ENCODE assay signal across 13 mouse cellular contexts in the genomic region with DNA sequence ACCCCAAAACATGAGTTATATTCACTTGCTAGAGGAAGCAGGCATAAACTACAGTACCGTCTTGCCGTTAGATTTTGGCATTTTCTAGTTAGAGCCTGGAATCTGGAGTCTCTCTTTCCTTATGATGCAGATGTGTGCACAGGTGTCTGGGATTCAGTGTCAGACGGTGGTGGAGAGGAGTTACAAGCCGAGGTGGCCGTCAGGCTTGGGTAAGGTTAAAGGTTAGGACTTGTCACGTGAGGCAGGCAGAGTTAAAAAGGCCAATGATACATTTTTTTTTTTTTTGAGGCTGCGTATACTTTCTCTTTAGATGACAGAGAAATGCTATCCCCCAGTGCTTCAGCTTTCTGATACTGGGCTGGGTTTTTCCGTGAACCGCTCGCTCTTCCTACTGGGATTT. TPM values are rescaled to one million over a fixed set of nuclear protein-coding genes. Genes with fewer than 3 reads are reported as not detected.
A peak's percentile ranks its signal among the peaks of the same experiment; 100 is the strongest.
DNase-seq lines count a peak whose midpoint lies in the region; ATAC-seq and TF ChIP-seq lines count a peak whose summit lies in the region.
"Had no signal": no experiment of that assay in that cellular context is flagged by ENCODE, and none has a peak within 500 bp of the region (broad histone marks: within the 10 kb centered on the region; RNA-seq: fewer than 3 reads in every experiment).

No protein-coding gene starts in this region.

- no peak overlapping the region for H3K4me3 ChIP-seq in liver, adult 2 months (ENCODE audit: insufficient read depth, low read depth, low read length)
- H3K4me3 ChIP-seq in liver, embryonic 11.5 days (ENCODE audit: low read depth, low read length) = no peak overlapping the region
- peak overlapping the region; percentile 99 for H3K4me3 ChIP-seq in forebrain, postnatal 0 days (ENCODE audit: low read depth, low read length)
- H3K4me3 ChIP-seq in neural tube, embryonic 14.5 days (ENCODE audit: low read depth, low read length) = peak overlapping the region; percentile 98
- H3K4me3 ChIP-seq in stomach, postnatal 0 days (ENCODE audit: low read depth, low read length) = no peak overlapping the region
- H3K4me3 ChIP-seq: limb, embryonic 13.5 days; megakaryocyte, embryonic 14.5 days had no signal

- WGBS in liver, adult 2 months = 39% methylated on average over 10 of the region's 10 CpGs
- WGBS in liver, embryonic 11.5 days = 70% methylated on average over 10 of the region's 10 CpGs
- WGBS in forebrain, postnatal 0 days = 43% methylated on average over 10 of the region's 10 CpGs
- WGBS in neural tube, embryonic 14.5 days = 61% methylated on average over 10 of the region's 10 CpGs
- WGBS in stomach, postnatal 0 days = 63% methylated on average over 10 of the region's 10 CpGs

- no peak for ATAC-seq in liver, embryonic 11.5 days (replicated peaks; ENCODE audit: low FRiP score)
- no peak for ATAC-seq in forebrain, postnatal 0 days
- no peak for ATAC-seq in neural tube, embryonic 14.5 days (ENCODE audit: low read depth)
- ATAC-seq in stomach, postnatal 0 days (ENCODE audit: low FRiP score, low TSS enrichment) = no peak

- peaks cover 54% of the 10 kb centered on the region for H3K79me2 ChIP-seq in liver, adult 2 months (ENCODE audit: control insufficient read depth, insufficient read depth, low read length)

- peaks cover 42% of the 10 kb centered on the region for H3K4me1 ChIP-seq in liver, adult 2 months (ENCODE audit: control insufficient read depth, insufficient read depth, low read length)
- H3K4me1 ChIP-seq in liver, embryonic 11.5 days (replicated peaks; ENCODE audit: control insufficient read depth, insufficient read depth, low read length) = no peaks in the 10 kb centered on the region
- peaks cover 35% of the 10 kb centered on the region for H3K4me1 ChIP-seq in forebrain, postnatal 0 days (ENCODE audit: insufficient read depth)
- H3K4me1 ChIP-seq in neural tube, embryonic 14.5 days (ENCODE audit: control insufficient read depth, insufficient read depth, low read length) = peaks cover 54% of the 10 kb centered on the region
- peaks cover 15% of the 10 kb centered on the region; the same call in 1 of the 2 replicates for H3K4me1 ChIP-seq in stomach, postnatal 0 days (replicated peaks; ENCODE audit: control insufficient read depth, insufficient read depth)
- H3K4me1 ChIP-seq: megakaryocyte, embryonic 14.5 days had no signal

- intact Hi-C loops in gastrocnemius, postnatal 14 days (cut with DNase I; ENCODE audit: low total_unique reads) = loop anchor here (2.0 kb wide), 1 partner anchor 32 kb away; no protein-coding TSS in a partner anchor
- intact Hi-C loops in heart, postnatal 10 days (cut with DNase I) = no loop called here

- TF ChIP-seq CTCF in liver, adult 2 months (IDR thresholded peaks at IDR 0.05; ENCODE audit: low read depth, low read length) = no peak
- TF ChIP-seq CTCF in forebrain, postnatal 0 days (IDR thresholded peaks at IDR 0.05; ENCODE audit: low read depth) = no peak
- TF ChIP-seq CTCF in stomach, postnatal 0 days (IDR thresholded peaks at IDR 0.05; ENCODE audit: low read depth) = no peak

- no peak overlapping the region for H3K27ac ChIP-seq in liver, adult 2 months (replicated peaks; ENCODE audit: insufficient read depth, low read depth, low read length)
- H3K27ac ChIP-seq in liver, embryonic 11.5 days (ENCODE audit: low read depth, low read length) = no peak overlapping the region
- H3K27ac ChIP-seq in forebrain, postnatal 0 days (ENCODE audit: low read depth, low read length) = 0 out of 2 replicates have a peak overlapping the region, but pooled peaks have one; percentile 92
- H3K27ac ChIP-seq in neural tube, embryonic 14.5 days (ENCODE audit: low read depth, low read length) = 0 out of 2 replicates have a peak overlapping the region, but pooled peaks have one; percentile 40
- H3K27ac ChIP-seq in stomach, postnatal 0 days (replicated peaks) = no peak overlapping the region
- H3K27ac ChIP-seq: limb, embryonic 13.5 days had no signal

- no peaks in the 10 kb centered on the region for H3K27me3 ChIP-seq in liver, adult 2 months (ENCODE audit: control insufficient read depth, insufficient read depth, low read length)
- peaks cover 62% of the 10 kb centered on the region for H3K27me3 ChIP-seq in liver, embryonic 11.5 days (replicated peaks; ENCODE audit: control insufficient read depth, insufficient read depth, low read length)
- H3K27me3 ChIP-seq in forebrain, postnatal 0 days (ENCODE audit: insufficient read depth, low read length) = no peaks in the 10 kb centered on the region
- no peaks in the 10 kb centered on the region for H3K27me3 ChIP-seq in neural tube, embryonic 14.5 days (ENCODE audit: control insufficient read depth, insufficient read depth, low read length)
- H3K27me3 ChIP-seq in stomach, postnatal 0 days (ENCODE audit: control insufficient read depth, insufficient read depth, low read length) = no peaks in the 10 kb centered on the region

- H3K36me3 ChIP-seq in liver, adult 2 months (ENCODE audit: control insufficient read depth, insufficient read depth, low read length) = no peaks in the 10 kb centered on the region
- no peaks in the 10 kb centered on the region for H3K36me3 ChIP-seq in liver, embryonic 11.5 days (ENCODE audit: control insufficient read depth, insufficient read depth, low read length)
- H3K36me3 ChIP-seq in forebrain, postnatal 0 days (ENCODE audit: insufficient read depth) = 0 out of 2 replicates have a peak, but pooled peaks cover 4% of the 10 kb centered on the region
- H3K36me3 ChIP-seq in neural tube, embryonic 14.5 days (ENCODE audit: control insufficient read depth, insufficient read depth, low read length) = 0 out of 2 replicates have a peak, but pooled peaks cover 5% of the 10 kb centered on the region
- H3K36me3 ChIP-seq in stomach, postnatal 0 days (ENCODE audit: control insufficient read depth, insufficient read depth, low read length) = no peaks in the 10 kb centered on the region

- TF ChIP-seq POLR2A in liver, adult 2 months (IDR thresholded peaks at IDR 0.05; ENCODE audit: extremely low read depth, insufficient read depth, low read length) = no peak

- peak; percentile 1 for DNase-seq in gastrocnemius, postnatal 14 days
- no peak for DNase-seq in gastrocnemius, postnatal 4 days (ENCODE audit: low spot score in 2 of 2)
- peak; percentile 69 for DNase-seq in liver, adult 2 months (ENCODE audit: extremely low read depth, low read depth, low spot score)
- no peak for DNase-seq in liver, embryonic 11.5 days (ENCODE audit: low spot score)
- DNase-seq in forebrain, postnatal 0 days = no peak
- DNase-seq in heart, postnatal 10 days = no peak
- DNase-seq in stomach, postnatal 0 days (ENCODE audit: low spot score) = no peak
- DNase-seq: lung, embryonic 14.5 days; thymus, postnatal 4 days had no signal

- no peak overlapping the region for H3K4me2 ChIP-seq in liver, embryonic 11.5 days
- H3K4me2 ChIP-seq in forebrain, postnatal 0 days (ENCODE audit: low read depth) = peak overlapping the region; percentile 91
- H3K4me2 ChIP-seq in neural tube, embryonic 14.5 days (ENCODE audit: low read depth, low read length) = peak overlapping the region; percentile 87
- H3K4me2 ChIP-seq in stomach, postnatal 0 days (replicated peaks; ENCODE audit: low read depth) = no peak overlapping the region
- H3K4me2 ChIP-seq: limb, embryonic 13.5 days; lung, embryonic 14.5 days had no signal

- H3K9me3 ChIP-seq in liver, embryonic 11.5 days (ENCODE audit: control insufficient read depth, low read length) = no peaks in the 10 kb centered on the region
- H3K9me3 ChIP-seq in forebrain, postnatal 0 days (ENCODE audit: low read length) = no peaks in the 10 kb centered on the region
- H3K9me3 ChIP-seq in neural tube, embryonic 14.5 days (ENCODE audit: control insufficient read depth, low read length) = no peaks in the 10 kb centered on the region
- H3K9me3 ChIP-seq in stomach, postnatal 0 days (ENCODE audit: control insufficient read depth, low read length) = no peaks in the 10 kb centered on the region
- H3K9me3 ChIP-seq: limb, embryonic 13.5 days; megakaryocyte, embryonic 14.5 days had no signal

- no peak for TF ChIP-seq EP300 in stomach, postnatal 0 days (optimal IDR thresholded peaks at IDR 0.05)

- no peak overlapping the region for H3K9ac ChIP-seq in liver, adult 2 months (ENCODE audit: low read depth, low read length)
- no peak overlapping the region for H3K9ac ChIP-seq in liver, embryonic 11.5 days (ENCODE audit: low read depth, low read length)
- H3K9ac ChIP-seq in forebrain, postnatal 0 days = peak overlapping the region; percentile 75
- H3K9ac ChIP-seq in neural tube, embryonic 14.5 days (replicated peaks; ENCODE audit: low read depth, low read length) = peak overlapping the region; percentile 37; the same call in 1 of the 2 replicates
- H3K9ac ChIP-seq in stomach, postnatal 0 days (ENCODE audit: low read length) = no peak overlapping the region
- H3K9ac ChIP-seq: limb, embryonic 13.5 days; lung, embryonic 14.5 days had no signal

RNA-seq across cellular contexts. Expression of gene Ppara, which starts 57.9 kb away (rescaled TPM):
- 10 to 100 TPM in 1 of 2 experiments, 1 to 10 TPM in 1; 6.3 to 16.3 TPM for total RNA-seq in gastrocnemius, postnatal 14 days (2021)
- 1 to 10 TPM; 6.9 to 9.3 TPM for total RNA-seq in gastrocnemius, postnatal 4 days (2021)
- 184 and 206 TPM in 2 replicates for total RNA-seq in liver, adult 2 months (2014; rRNA removed)
- polyA plus RNA-seq in liver, adult 2 months (2012; rRNA removed) = 36.2 and 39.8 TPM in 2 replicates
- 2.5 and 3.4 TPM in 2 replicates for polyA plus RNA-seq in liver, embryonic 11.5 days (2014; fragmentation: Nextera tagmentation; extraction: Ambion mirVana)
- total RNA-seq in forebrain, postnatal 0 days (2014; rRNA removed) = 0.92 and 1.7 TPM in 2 replicates
- polyA plus RNA-seq in forebrain, postnatal 0 days (2015; fragmentation: Nextera tagmentation; extraction: Ambion mirVana) = 1.9 and 2.0 TPM in 2 replicates
- 0.75 and 1.3 TPM in 2 replicates for polyA plus RNA-seq in neural tube, embryonic 14.5 days (2014; fragmentation: Nextera tagmentation; extraction: Ambion mirVana)
- total RNA-seq in heart, postnatal 10 days (2021) = 10 to 100 TPM; 39.2 to 52.4 TPM
- polyA plus RNA-seq in stomach, postnatal 0 days (2015; fragmentation: Nextera tagmentation; extraction: Ambion mirVana) = 16.8 and 18.8 TPM in 2 replicates
- total RNA-seq: neutrophil, adult 5-6 weeks had no signal

Comparison
In these comparisons a context has a peak if more than half of its experiments do, and no peak if none do; other contexts are left out.
1. DNase-seq: peak in gastrocnemius, postnatal 14 days (single experiment) and liver, adult 2 months (single experiment); none in gastrocnemius, postnatal 4 days (0 of 2), liver, embryonic 11.5 days (single experiment), forebrain, postnatal 0 days (single experiment), heart, postnatal 10 days (0 of 2) and stomach, postnatal 0 days (single experiment).
2. H3K27ac ChIP-seq: peak in forebrain, postnatal 0 days (single experiment) and neural tube, embryonic 14.5 days (single experiment); none in liver, adult 2 months (single experiment), liver, embryonic 11.5 days (single experiment) and stomach, postnatal 0 days (single experiment).
3. H3K4me3 ChIP-seq: peak in forebrain, postnatal 0 days (single experiment) and neural tube, embryonic 14.5 days (single experiment); none in liver, adult 2 months (single experiment), liver, embryonic 11.5 days (single experiment) and stomach, postnatal 0 days (single experiment).
4. H3K9ac ChIP-seq: peak in forebrain, postnatal 0 days (single experiment) and neural tube, embryonic 14.5 days (single experiment); none in liver, adult 2 months (single experiment), liver, embryonic 11.5 days (single experiment) and stomach, postnatal 0 days (single experiment).
5. H3K4me2 ChIP-seq: peak in forebrain, postnatal 0 days (single experiment) and neural tube, embryonic 14.5 days (single experiment); none in liver, embryonic 11.5 days (single experiment) and stomach, postnatal 0 days (single experiment).